Mouse (Mus musculus): Measurements from ENCODE around the gene Gng4. TPM values are rescaled to one million over a fixed set of nuclear protein-coding genes. Genes with fewer than 3 reads are reported as not detected.
A peak's percentile ranks its signal among the peaks of the same experiment; 100 is the strongest.

The Gng4 gene
- polyA plus RNA-seq (2012; rRNA removed) = 0.45 and 1.8 TPM in 2 replicates

DNA sequence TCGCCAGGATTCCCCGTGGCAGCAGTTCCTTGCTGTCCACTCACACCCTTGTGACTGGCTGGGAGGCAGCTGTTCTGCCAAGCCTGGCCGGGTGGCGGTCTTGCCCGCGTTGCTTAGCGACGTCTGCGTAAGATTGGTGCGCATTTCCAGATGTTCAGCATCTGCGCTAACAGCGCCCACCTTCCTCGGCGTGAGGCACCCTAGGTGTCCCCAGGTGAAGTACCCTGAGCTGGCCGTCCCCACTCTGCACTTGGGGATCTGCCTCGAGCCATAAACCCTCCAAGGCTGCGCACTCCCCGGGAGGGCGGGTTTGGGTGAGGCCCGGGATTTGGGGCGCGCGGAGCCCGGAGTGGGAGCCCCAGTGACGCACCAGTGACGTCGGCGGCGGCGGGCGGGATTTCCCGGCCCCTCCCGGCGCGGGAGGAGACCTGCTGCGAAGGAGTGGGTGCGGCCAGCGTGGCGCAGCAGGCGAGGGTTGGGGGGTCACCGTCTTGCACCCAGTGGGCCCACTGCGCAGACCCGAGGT, at the start of gene Gng4:
Gene Gng4, plus strand, starts transcription at position 166 of the 526 bp plus-strand sequence.
- TF ChIP-seq CTCF (IDR thresholded peaks at IDR 0.05; ENCODE audit: insufficient read depth, low read length) = no peak
- no peak for TF ChIP-seq POLR2A (IDR thresholded peaks at IDR 0.05; ENCODE audit: borderline replicate concordance, extremely low read depth, low read depth, low read length)
- peaks cover 3% of the 10 kb centered on the region; the same call in 1 of the 2 replicates for H3K4me1 ChIP-seq (ENCODE audit: control insufficient read depth, insufficient read depth, low read length)
- peak; percentile 10 for DNase-seq
- peak within 1 kb of the TSS; percentile 28 for H3K4me3 ChIP-seq (replicated peaks; ENCODE audit: extremely low read depth, low read depth, low read length)
- under 1% methylated on average over 43 of the region's 43 CpGs for WGBS

DNA sequence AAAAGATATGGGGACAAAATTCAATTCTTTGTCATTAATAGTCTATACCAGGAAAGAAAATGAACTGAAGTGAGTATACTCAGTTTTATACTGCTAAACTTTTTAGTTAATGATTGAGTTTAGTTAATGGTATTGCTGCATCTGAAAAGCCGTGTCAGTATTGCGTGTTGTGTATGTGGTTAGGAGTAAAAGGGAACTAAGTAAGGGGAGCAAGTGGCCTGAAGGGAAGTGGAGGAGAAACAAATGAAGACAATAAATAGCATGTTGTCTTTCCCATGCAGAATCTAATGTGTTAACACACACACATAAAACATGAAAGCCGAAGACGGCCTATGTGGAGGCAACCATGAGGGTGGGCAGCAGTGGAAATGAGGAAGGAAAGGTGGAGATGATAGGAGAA, 44.6 kb upstream of the Gng4 start:
- H3K4me3 ChIP-seq (replicated peaks; ENCODE audit: extremely low read depth, low read depth, low read length) = no peak overlapping the region
- TF ChIP-seq CTCF (IDR thresholded peaks at IDR 0.05; ENCODE audit: insufficient read depth, low read length) (no peak), POLR2A (IDR thresholded peaks at IDR 0.05; ENCODE audit: borderline replicate concordance, extremely low read depth, low read depth, low read length) (no peak)
- no peak for DNase-seq
- 91% methylated on average over 4 of the region's 4 CpGs for WGBS
- H3K4me1 ChIP-seq (ENCODE audit: control insufficient read depth, insufficient read depth, low read length) = no peaks in the 10 kb centered on the region

DNA sequence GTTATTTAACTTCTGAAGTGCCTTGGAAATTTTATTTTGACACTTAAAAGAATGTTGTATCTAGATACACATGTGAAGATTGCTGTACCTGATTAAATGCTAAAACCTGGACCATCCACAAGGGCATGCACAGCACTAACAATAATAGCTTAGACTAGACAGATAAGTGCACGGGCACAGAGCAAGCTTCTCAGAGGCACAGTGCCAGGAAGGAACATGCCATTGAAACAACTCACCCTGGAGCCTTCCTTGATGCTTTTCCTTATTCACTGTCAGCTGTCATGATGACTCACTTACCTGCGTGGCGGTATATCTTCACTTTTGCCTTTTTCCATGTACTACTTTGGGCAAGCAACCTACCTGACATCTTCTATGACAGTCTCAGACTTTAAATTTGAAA, 37.9 kb upstream of the Gng4 start:
- H3K4me3 ChIP-seq (replicated peaks; ENCODE audit: extremely low read depth, low read depth, low read length) = no peak overlapping the region
- DNase-seq = no peak
- H3K4me1 ChIP-seq (ENCODE audit: control insufficient read depth, insufficient read depth, low read length) = no peaks in the 10 kb centered on the region
- WGBS = 68% methylated on average over 3 of the region's 3 CpGs
- no peak for TF ChIP-seq POLR2A (IDR thresholded peaks at IDR 0.05; ENCODE audit: borderline replicate concordance, extremely low read depth, low read depth, low read length)
- no peak for TF ChIP-seq CTCF (IDR thresholded peaks at IDR 0.05; ENCODE audit: insufficient read depth, low read length)

DNA sequence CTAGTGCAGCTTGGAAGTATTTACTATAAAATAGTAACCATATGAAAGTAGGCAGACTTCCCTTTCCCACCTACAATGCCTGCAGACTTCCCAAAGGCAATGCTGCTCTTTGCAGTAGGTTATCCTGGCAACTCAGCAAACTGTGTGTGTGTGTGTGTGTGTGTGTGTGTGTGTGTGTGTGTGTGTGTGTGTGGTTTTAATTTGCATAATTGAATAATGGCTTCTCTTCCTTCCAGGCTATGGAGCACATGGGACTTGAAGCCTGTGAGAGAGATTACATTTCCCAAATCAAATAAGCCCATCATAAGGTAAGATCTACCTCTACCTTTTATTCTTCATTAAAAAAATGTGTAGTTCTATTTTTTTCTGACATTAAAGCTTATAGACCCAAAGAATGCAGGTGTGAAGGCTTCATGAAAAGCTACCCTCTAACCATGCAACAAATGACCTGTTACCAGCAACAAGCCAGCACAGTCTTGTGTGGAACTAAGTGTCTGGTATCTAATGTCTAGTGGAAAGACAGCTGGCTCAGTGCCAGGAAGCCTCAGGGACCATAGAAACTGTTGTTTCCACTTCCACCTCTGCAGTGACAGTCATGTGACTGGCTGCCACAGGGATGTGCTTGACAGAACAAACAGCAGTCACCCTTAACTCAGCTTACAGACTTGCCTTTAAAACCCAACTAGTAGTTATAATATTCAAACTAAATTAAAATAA, 7.9 kb upstream of the Gng4 start:
- TF ChIP-seq POLR2A (IDR thresholded peaks at IDR 0.05; ENCODE audit: borderline replicate concordance, extremely low read depth, low read depth, low read length) (no peak), CTCF (IDR thresholded peaks at IDR 0.05; ENCODE audit: insufficient read depth, low read length) (no peak)
- no peak overlapping the region for H3K4me3 ChIP-seq (replicated peaks; ENCODE audit: extremely low read depth, low read depth, low read length)
- no peak for DNase-seq
- H3K4me1 ChIP-seq (ENCODE audit: control insufficient read depth, insufficient read depth, low read length) = no peaks in the 10 kb centered on the region

GRCm38 (mm10) chr13:13777052-13777451, 6.8 kb upstream of the Gng4 start:
- WGBS = 92% methylated on average over 11 of the region's 11 CpGs
- DNase-seq = no peak
- TF ChIP-seq CTCF (IDR thresholded peaks at IDR 0.05; ENCODE audit: insufficient read depth, low read length) = no peak
- no peak for TF ChIP-seq POLR2A (IDR thresholded peaks at IDR 0.05; ENCODE audit: borderline replicate concordance, extremely low read depth, low read depth, low read length)
- no peak overlapping the region for H3K4me3 ChIP-seq (replicated peaks; ENCODE audit: extremely low read depth, low read depth, low read length)
- no peaks in the 10 kb centered on the region for H3K4me1 ChIP-seq (ENCODE audit: control insufficient read depth, insufficient read depth, low read length)

DNA sequence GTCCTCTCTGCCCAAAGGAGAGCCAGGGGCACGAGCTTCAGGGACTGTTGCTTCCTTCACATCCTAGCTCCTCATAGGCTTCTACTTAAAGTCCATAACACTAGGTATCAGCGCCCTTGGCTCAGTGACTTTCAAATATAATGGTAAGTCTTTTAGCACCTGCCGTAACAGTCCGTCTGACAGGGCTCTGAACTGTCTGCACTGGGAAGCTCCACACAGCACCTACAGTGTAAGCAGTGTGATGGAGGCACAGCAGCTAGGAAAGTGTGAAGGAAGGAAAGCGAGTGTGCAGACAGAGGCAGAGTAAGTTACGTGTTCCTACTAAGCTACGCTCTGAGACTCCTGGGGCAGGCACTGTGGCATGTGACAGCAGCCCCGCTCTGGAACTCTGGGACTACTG, 6.2 kb upstream of the Gng4 start:
- Histone ChIP-seq H3K4me1 (ENCODE audit: control insufficient read depth, insufficient read depth, low read length) (no peaks in the 10 kb centered on the region), H3K4me3 (replicated peaks; ENCODE audit: extremely low read depth, low read depth, low read length) (no peak overlapping the region)
- WGBS = 87% methylated on average over 8 of the region's 8 CpGs
- TF ChIP-seq POLR2A (IDR thresholded peaks at IDR 0.05; ENCODE audit: borderline replicate concordance, extremely low read depth, low read depth, low read length) = no peak
- TF ChIP-seq CTCF (IDR thresholded peaks at IDR 0.05; ENCODE audit: insufficient read depth, low read length) = no peak
- DNase-seq = no peak

DNA sequence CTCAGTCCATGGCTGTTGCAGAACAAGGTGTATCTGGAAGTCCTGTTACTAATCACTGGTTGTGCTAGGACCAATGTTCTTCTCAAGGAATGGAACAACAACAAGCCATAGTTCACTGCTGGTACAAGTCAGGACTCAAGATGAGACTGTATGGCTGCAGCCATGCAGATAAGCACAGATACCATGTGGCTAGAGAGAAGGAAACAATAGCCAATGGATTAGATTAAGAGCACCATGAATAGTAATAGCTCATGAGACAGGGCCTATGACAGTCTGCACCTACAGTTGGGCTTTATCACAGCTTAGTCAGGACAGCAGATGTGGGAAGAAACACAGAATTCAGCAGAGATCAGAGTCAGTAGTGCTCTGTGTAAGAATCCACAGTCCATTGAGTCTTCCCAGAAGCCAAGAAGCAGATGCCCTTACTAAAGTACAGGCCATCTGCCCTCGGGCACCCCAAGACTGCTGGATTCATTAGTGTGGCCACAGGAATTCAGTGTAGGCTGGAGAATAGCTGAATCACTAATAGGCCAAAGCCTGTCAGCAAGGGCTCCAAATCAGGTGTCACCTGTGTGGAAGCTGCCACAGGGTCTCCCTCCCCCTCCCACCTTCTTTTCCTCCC, 4.9 kb upstream of the Gng4 start:
- no peak for DNase-seq

DNA sequence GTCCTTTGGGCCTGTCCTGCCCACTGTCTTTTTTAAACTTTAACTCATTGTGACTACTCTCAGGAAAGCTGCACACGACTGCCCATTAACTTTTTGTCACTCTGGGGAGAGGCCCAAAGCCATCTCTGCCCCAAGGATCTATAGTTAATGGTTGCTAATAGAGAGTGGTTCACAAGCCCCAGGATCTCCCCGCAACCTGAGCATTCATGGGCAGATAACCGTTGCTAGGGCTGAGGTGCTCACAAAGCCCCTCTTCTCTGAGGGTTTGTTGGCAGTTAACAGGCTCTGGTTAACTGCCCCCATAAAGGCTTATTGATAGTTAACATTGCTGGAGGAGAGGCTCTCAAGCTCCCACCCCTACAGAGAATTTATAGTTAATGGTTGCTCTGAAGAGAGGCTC, 3.6 kb upstream of the Gng4 start:
- TF ChIP-seq CTCF (IDR thresholded peaks at IDR 0.05; ENCODE audit: insufficient read depth, low read length) (no peak), POLR2A (IDR thresholded peaks at IDR 0.05; ENCODE audit: borderline replicate concordance, extremely low read depth, low read depth, low read length) (no peak)
- Histone ChIP-seq H3K4me3 (replicated peaks; ENCODE audit: extremely low read depth, low read depth, low read length) (no peak overlapping the region), H3K4me1 (ENCODE audit: control insufficient read depth, insufficient read depth, low read length) (peaks cover 3% of the 10 kb centered on the region; the same call in 1 of the 2 replicates)
- WGBS = 77% methylated on average over 3 of the region's 3 CpGs
- no peak for DNase-seq

More for the DNA sequence above, 4.9 kb upstream of the Gng4 start:
- TF ChIP-seq POLR2A (IDR thresholded peaks at IDR 0.05; ENCODE audit: borderline replicate concordance, extremely low read depth, low read depth, low read length) (no peak), CTCF (IDR thresholded peaks at IDR 0.05; ENCODE audit: insufficient read depth, low read length) (no peak)
- Histone ChIP-seq H3K4me3 (replicated peaks; ENCODE audit: extremely low read depth, low read depth, low read length) (no peak overlapping the region), H3K4me1 (ENCODE audit: control insufficient read depth, insufficient read depth, low read length) (peaks cover 3% of the 10 kb centered on the region; the same call in 1 of the 2 replicates)
- WGBS = 69% methylated on average over 1 of the region's 1 CpGs

DNA sequence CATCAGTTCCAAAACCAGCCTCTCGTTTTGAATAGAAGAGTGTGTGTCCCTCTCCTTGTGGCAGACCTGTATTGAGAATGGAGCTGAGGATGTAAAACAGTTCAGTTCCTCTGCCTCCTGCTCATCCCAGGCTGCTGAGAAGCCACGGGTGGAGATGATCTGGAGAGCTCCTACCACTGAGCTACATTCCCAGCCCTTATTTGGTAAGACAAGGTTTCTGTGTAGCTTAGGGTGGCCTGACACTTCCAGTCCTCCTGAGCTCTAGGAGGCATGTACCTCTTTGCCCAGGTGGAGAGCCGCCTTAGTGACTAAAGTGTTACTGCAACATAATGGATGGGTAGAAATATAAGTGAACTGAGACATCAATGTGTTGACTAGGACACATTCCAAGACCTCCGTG, 2.8 kb upstream of the Gng4 start:
- 57% methylated on average over 4 of the region's 4 CpGs for WGBS
- Histone ChIP-seq H3K4me1 (ENCODE audit: control insufficient read depth, insufficient read depth, low read length) (peaks cover 3% of the 10 kb centered on the region; the same call in 1 of the 2 replicates), H3K4me3 (replicated peaks; ENCODE audit: extremely low read depth, low read depth, low read length) (no peak overlapping the region)
- no peak for DNase-seq
- TF ChIP-seq POLR2A (IDR thresholded peaks at IDR 0.05; ENCODE audit: borderline replicate concordance, extremely low read depth, low read depth, low read length) (no peak), CTCF (IDR thresholded peaks at IDR 0.05; ENCODE audit: insufficient read depth, low read length) (no peak)
